Mouse (Mus musculus) liver, embryonic 12.5 days (tissue): ENCODE results near the gene Olfr24. TPM values are rescaled to one million over a fixed set of nuclear protein-coding genes. Genes with fewer than 3 reads are reported as not detected.

Experiments used
- polyA plus RNA-seq: library from polyadenylated mRNA; unstranded; fragments of >200 nt; fragmentation: Nextera tagmentation; extraction: Ambion mirVana; gene quantifications from 2 replicates; pipeline ENCODE4 v1.2.1, GENCODE M21; 2016

Olfr24 gene
- polyA plus RNA-seq, 1 experiment from 2014 or later = not detected

Other genes starting within 250 kb of the Olfr24 start
- gene Muc16, start 89.5 kb downstream of the Olfr24 start, polyA plus RNA-seq = 0.37 and 0.39 TPM in 2 replicates
- not detected in 2 replicates for gene Olfr828, start 55.5 kb upstream of the Olfr24 start, polyA plus RNA-seq
- not detected in 2 replicates for gene Olfr829, start 90.9 kb upstream of the Olfr24 start, polyA plus RNA-seq
- not detected in 2 replicates for gene Olfr830, start 110.7 kb upstream of the Olfr24 start, polyA plus RNA-seq
- gene Olfr832, start 173.1 kb upstream of the Olfr24 start, polyA plus RNA-seq = not detected in 2 replicates
- gene Olfr834, start 224.0 kb upstream of the Olfr24 start, polyA plus RNA-seq = not detected in 2 replicates